Mouse (Mus musculus) heart, embryonic 16.5 days (tissue): ENCODE data around the gene Arhgef26. TPM values are rescaled to one million over a fixed set of nuclear protein-coding genes. Genes with fewer than 3 reads are reported as not detected.

ENCODE experiments used
- ATAC-seq: fragments of 200-750 bp; cut with Nextera tagmentation; replicated peaks from 2 replicates; pipeline ENCODE4 v1.8.0; 2017; ENCODE audit warnings: moderate number of reproducible peaks; ENCODE audit not compliant: insufficient read depth, low FRiP score; ENCODE audit errors: extremely low read depth
- H3K27ac ChIP-seq: fragments of 300-500 bp; sonication (generic); 2 replicates; pipeline ENCODE4 v1.5.1; 2014; ENCODE audit warnings: mild to moderate bottlenecking, low read length, control low read depth, moderate library complexity
- H3K27me3 ChIP-seq: fragments of 300-500 bp; sonication (generic); 2 replicates; pipeline ENCODE4 v1.6.1; 2014; ENCODE audit warnings: low read length, mixed read lengths; ENCODE audit not compliant: control insufficient read depth, insufficient read depth
- H3K36me3 ChIP-seq: fragments of 300-500 bp; sonication (generic); 2 replicates; pipeline ENCODE4 v1.6.1; 2014; ENCODE audit not compliant: control insufficient read depth, insufficient read depth
- H3K4me1 ChIP-seq: fragments of 300-500 bp; sonication (generic); 2 replicates; pipeline ENCODE4 v1.6.1; 2014; ENCODE audit warnings: low read length, mixed read lengths; ENCODE audit not compliant: control insufficient read depth, insufficient read depth
- H3K4me2 ChIP-seq: fragments of 300-500 bp; sonication (generic); 2 replicates; pipeline ENCODE4 v1.6.1; 2014; ENCODE audit warnings: low read depth, mild to moderate bottlenecking, control low read depth, low read length
- H3K4me3 ChIP-seq: fragments of 300-500 bp; sonication (generic); 2 replicates; pipeline ENCODE4 v1.5.1; 2014; ENCODE audit warnings: mild to moderate bottlenecking, control low read depth, low read length
- H3K9ac ChIP-seq: fragments of 300-500 bp; sonication (generic); 2 replicates; pipeline ENCODE4 v1.6.1; 2014; ENCODE audit warnings: low read length, control low read depth
- H3K9me3 ChIP-seq: fragments of 300-500 bp; sonication (generic); replicated peaks from 2 replicates; pipeline ENCODE4 v1.6.1; 2016; ENCODE audit warnings: low read length; ENCODE audit not compliant: control insufficient read depth
- WGBS: fragments of 180-500 bp; shearing (Covaris S2); extraction: QIAGEN DNeasy Blood & Tissue Kit; methylation state at CpG from one replicate; pipeline ENCODE4 v1.1.7; 2014; 5-methylcytosine and 5-hydroxymethylcytosine counted together
- polyA plus RNA-seq: library from polyadenylated mRNA; unstranded; fragments of >200 nt; fragmentation: Nextera tagmentation; extraction: Ambion mirVana; gene quantifications from 2 replicates; pipeline ENCODE4 v1.2.1, GENCODE M21; 2015

The Arhgef26 gene
- polyA plus RNA-seq, 1 experiment from 2014 or later: 3.4 TPM

GRCm38 (mm10) chr3:62418387-62419138 is 80.4 kb downstream of the Arhgef26 start:
- Histone ChIP-seq H3K27ac (no peak overlapping the region), H3K9me3 (no peaks in the 10 kb centered on the region), H3K4me2 (no peak overlapping the region), H3K27me3 (no peaks in the 10 kb centered on the region), H3K4me3 (no peak overlapping the region), H3K4me1 (no peaks in the 10 kb centered on the region), H3K9ac (no peak overlapping the region), H3K36me3 (no peaks in the 10 kb centered on the region)
- WGBS: 87% methylated on average over 6 of the region's 6 CpGs
- no peak for ATAC-seq

GRCm38 (mm10) chr3:62433675-62434074 is 95.5 kb downstream of the Arhgef26 start:
- H3K27ac ChIP-seq: no peak overlapping the region
- no peak for ATAC-seq
- WGBS: 31% methylated on average over 4 of the region's 4 CpGs
- H3K4me1 ChIP-seq: 0 out of 2 replicates have a peak, but pooled peaks cover 2% of the 10 kb centered on the region
- H3K9me3 ChIP-seq: no peaks in the 10 kb centered on the region
- no peaks in the 10 kb centered on the region for H3K36me3 ChIP-seq
- H3K9ac ChIP-seq: no peak overlapping the region
- no peaks in the 10 kb centered on the region for H3K27me3 ChIP-seq
- H3K4me3 ChIP-seq: no peak overlapping the region
- H3K4me2 ChIP-seq: no peak overlapping the region

- no peak overlapping the region for H3K4me3 ChIP-seq
- no peak overlapping the region for H3K9ac ChIP-seq
- H3K9me3 ChIP-seq: no peaks in the 10 kb centered on the region
- no peak overlapping the region for H3K27ac ChIP-seq
- 0 out of 2 replicates have a peak, but pooled peaks cover 2% of the 10 kb centered on the region for H3K4me1 ChIP-seq
- ATAC-seq: no peak
- no peaks in the 10 kb centered on the region for H3K36me3 ChIP-seq
- H3K4me2 ChIP-seq: no peak overlapping the region
- no peaks in the 10 kb centered on the region for H3K27me3 ChIP-seq
Observed at GRCm38 (mm10) chr3:62435923-62436322, 97.8 kb downstream of the Arhgef26 start.

- 61% methylated on average over 5 of the region's 5 CpGs for WGBS
- no peak overlapping the region for H3K9ac ChIP-seq
Observed at GRCm38 (mm10) chr3:62440431-62440969, 102.4 kb downstream of the Arhgef26 start.

GRCm38 (mm10) chr3:62443582-62444194 is 105.5 kb downstream of the Arhgef26 start:
- no peaks in the 10 kb centered on the region for H3K36me3 ChIP-seq
- H3K27ac ChIP-seq: peak overlapping the region; percentile 14; the same call in 1 of the 2 replicates
- no peak overlapping the region for H3K9ac ChIP-seq
- no peak overlapping the region for H3K4me3 ChIP-seq
- H3K9me3 ChIP-seq: no peaks in the 10 kb centered on the region
- H3K27me3 ChIP-seq: no peaks in the 10 kb centered on the region
- 62% methylated on average over 12 of the region's 12 CpGs for WGBS
- no peaks in the 10 kb centered on the region for H3K4me1 ChIP-seq
- H3K4me2 ChIP-seq: no peak overlapping the region
- ATAC-seq: no peak

More at GRCm38 (mm10) chr3:62440431-62440969, 102.4 kb downstream of the Arhgef26 start:
- no peak for ATAC-seq
- Histone ChIP-seq H3K4me2 (no peak overlapping the region), H3K27ac (no peak overlapping the region), H3K4me1 (no peaks in the 10 kb centered on the region), H3K36me3 (no peaks in the 10 kb centered on the region), H3K27me3 (no peaks in the 10 kb centered on the region), H3K9me3 (no peaks in the 10 kb centered on the region), H3K4me3 (no peak overlapping the region)

- no peak overlapping the region for H3K4me3 ChIP-seq
- no peaks in the 10 kb centered on the region for H3K36me3 ChIP-seq
- 67% methylated on average over 7 of the region's 7 CpGs for WGBS
- no peaks in the 10 kb centered on the region for H3K9me3 ChIP-seq
- peaks cover 2% of the 10 kb centered on the region; the same call in 1 of the 2 replicates for H3K4me1 ChIP-seq
- no peak overlapping the region for H3K9ac ChIP-seq
- no peak overlapping the region for H3K4me2 ChIP-seq
- ATAC-seq: no peak
- no peaks in the 10 kb centered on the region for H3K27me3 ChIP-seq
- H3K27ac ChIP-seq: no peak overlapping the region
Observed at GRCm38 (mm10) chr3:62446271-62446670, 108.1 kb downstream of the Arhgef26 start.

- ATAC-seq: no peak
- H3K4me2 ChIP-seq: no peak overlapping the region
- no peak overlapping the region for H3K9ac ChIP-seq
- H3K4me1 ChIP-seq: peaks cover 4% of the 10 kb centered on the region; the same call in 1 of the 2 replicates
- no peaks in the 10 kb centered on the region for H3K9me3 ChIP-seq
- no peak overlapping the region for H3K4me3 ChIP-seq
- no peaks in the 10 kb centered on the region for H3K36me3 ChIP-seq
- WGBS: 39% methylated on average over 8 of the region's 8 CpGs
- no peak overlapping the region for H3K27ac ChIP-seq
- no peaks in the 10 kb centered on the region for H3K27me3 ChIP-seq
Observed at GRCm38 (mm10) chr3:62447151-62447550, 109.0 kb downstream of the Arhgef26 start.

- Histone ChIP-seq H3K27me3 (no peaks in the 10 kb centered on the region), H3K4me3 (no peak overlapping the region), H3K4me2 (no peak overlapping the region), H3K27ac (no peak overlapping the region), H3K9ac (no peak overlapping the region), H3K9me3 (no peaks in the 10 kb centered on the region), H3K36me3 (no peaks in the 10 kb centered on the region), H3K4me1 (peaks cover 4% of the 10 kb centered on the region; the same call in 1 of the 2 replicates)
- ATAC-seq: no peak; the same call in 1 of the 2 replicates
- WGBS: 94% methylated on average over 4 of the region's 4 CpGs
Observed at GRCm38 (mm10) chr3:62449871-62450496, 111.8 kb downstream of the Arhgef26 start.
